In the genomic region with DNA sequence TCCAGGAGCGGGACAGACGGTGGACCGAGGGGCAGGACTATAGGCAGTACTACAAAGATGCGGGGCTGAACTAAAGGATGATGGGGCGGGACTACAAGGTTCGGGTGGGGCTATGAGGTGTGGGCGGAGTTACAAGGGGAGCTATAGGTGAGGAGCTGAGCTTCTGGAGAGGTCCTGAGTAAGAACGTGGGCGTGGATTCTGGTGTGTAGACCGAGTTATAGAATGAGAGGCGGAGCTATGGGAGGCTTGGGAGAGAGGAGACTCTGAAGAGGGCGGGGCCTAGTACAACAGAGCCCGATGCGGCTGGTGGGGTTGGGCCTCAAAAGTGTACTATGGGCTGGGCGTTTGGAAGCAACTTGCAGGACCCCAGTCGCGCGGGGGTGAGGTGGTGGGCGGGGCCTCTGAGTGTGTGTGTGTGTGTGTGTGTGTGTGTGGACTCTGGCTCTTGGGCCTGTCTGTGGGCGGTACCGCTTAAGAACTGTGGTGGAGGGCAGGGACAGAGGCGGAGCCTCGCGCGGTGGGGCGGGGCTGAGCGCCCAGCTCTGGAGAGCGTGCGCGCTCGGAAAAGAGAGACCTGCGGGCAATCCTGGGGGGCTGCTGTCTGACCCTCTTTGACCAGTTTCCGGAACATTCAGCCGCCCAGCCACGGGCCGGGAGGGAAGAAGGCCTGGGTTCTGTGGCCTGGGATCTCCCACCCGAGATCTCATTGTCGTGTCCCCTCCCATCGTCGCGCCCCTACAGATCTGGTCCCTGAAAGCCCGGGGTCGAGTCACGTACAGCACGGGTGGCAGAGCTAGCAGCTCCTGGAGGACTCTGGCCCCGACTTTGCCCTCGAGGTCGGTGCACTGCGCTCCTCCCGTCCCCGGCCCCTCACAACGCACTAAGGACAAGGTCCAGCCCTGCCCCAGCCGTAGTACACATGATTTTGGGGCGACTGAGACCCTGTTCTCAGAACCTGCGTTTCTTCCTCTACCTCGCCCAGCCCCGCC, we compare ENCODE assay signal across 8 mouse cellular contexts. TPM values are rescaled to one million over a fixed set of nuclear protein-coding genes. Genes with fewer than 3 reads are reported as not detected.
DNase-seq lines count a peak whose midpoint lies in the region; ATAC-seq lines count a peak whose summit lies in the region.

No protein-coding gene starts in this region.

- peak overlapping the region; percentile 77 for H3K4me2 ChIP-seq in hindbrain, embryonic 16.5 days (ENCODE audit: low read length)

- DNase-seq in WW6 (ENCODE audit: low read depth, low spot score): peak; percentile 95
- peak; percentile 67 to 79 for DNase-seq in cerebellum, postnatal 36 days
- DNase-seq in frontal cortex, postnatal 36 days (ENCODE audit: low spot score in 2 of 2): peak; percentile 88
- peak; percentile 79 to 85 for DNase-seq in left cerebral cortex, adult 18-20 months (ENCODE audit: low spot score in 2 of 2)
- DNase-seq in right cerebral cortex, adult 2 months (ENCODE audit: low spot score in 2 of 2): peak; percentile 89
- DNase-seq in urinary bladder, postnatal 36 days (ENCODE audit: low spot score in 2 of 2): peak; percentile 87 to 90

- peak overlapping the region; percentile 63 for H3K4me3 ChIP-seq in hindbrain, embryonic 16.5 days (ENCODE audit: low read length)
- peak overlapping the region; percentile 32 for H3K4me3 ChIP-seq in macrophage (ENCODE audit: inconsistent target)

- ATAC-seq in hindbrain, embryonic 16.5 days: peak; percentile 88

- peaks cover 44% of the 10 kb centered on the region for H3K79me2 ChIP-seq in macrophage (ENCODE audit: inconsistent target)

- peak overlapping the region; percentile 84 for H3K9ac ChIP-seq in hindbrain, embryonic 16.5 days (ENCODE audit: low read depth, low read length)

- under 1% methylated on average over 56 of the region's 57 CpGs for WGBS in hindbrain, embryonic 16.5 days
- WGBS in macrophage (ENCODE audit: missing documents): 4% methylated on average over 54 of the region's 57 CpGs

- H3K27me3 ChIP-seq in hindbrain, embryonic 16.5 days (replicated peaks; ENCODE audit: control insufficient read depth, insufficient read depth, low read length): peaks cover 13% of the 10 kb centered on the region

- no peaks in the 10 kb centered on the region for H3K36me3 ChIP-seq in hindbrain, embryonic 16.5 days (ENCODE audit: control insufficient read depth, insufficient read depth, low read length)
- no peaks in the 10 kb centered on the region for H3K36me3 ChIP-seq in macrophage (ENCODE audit: inconsistent target)

- H3K9me3 ChIP-seq in hindbrain, embryonic 16.5 days (ENCODE audit: control insufficient read depth, low read length): no peaks in the 10 kb centered on the region

- H3K4me1 ChIP-seq in hindbrain, embryonic 16.5 days (ENCODE audit: control insufficient read depth, insufficient read depth, low read depth, low read length): peaks cover 23% of the 10 kb centered on the region

- H3K27ac ChIP-seq in hindbrain, embryonic 16.5 days (ENCODE audit: low read depth, low read length): peak overlapping the region; percentile 70
- peak overlapping the region; percentile 27; the same call in 1 of the 2 replicates for H3K27ac ChIP-seq in macrophage

RNA-seq across cellular contexts. Expression of gene Mast3, which starts 7.5 kb away (rescaled TPM):
- 21.9 and 23.9 TPM in 2 replicates for polyA plus RNA-seq in hindbrain, embryonic 16.5 days (2015; fragmentation: Nextera tagmentation; extraction: Ambion mirVana)
- 100 to 1,000 TPM; 317 to 334 TPM for total RNA-seq in left cerebral cortex, adult 18-20 months (2021)
- total RNA-seq in macrophage (2018; cell fraction: chromatin; rRNA removed): 100 to 1,000 TPM in 18 of 26 experiments, 10 to 100 TPM in 8; 21.9 to 301 (median 190) TPM
- 10 to 100 TPM; 19.1 to 88.9 (median 67.2) TPM for total RNA-seq in macrophage (2018; cell fraction: cytosol; rRNA removed)
- total RNA-seq in macrophage (2018; cell fraction: nucleus; rRNA removed): 100 to 1,000 TPM in 16 of 26 experiments, 10 to 100 TPM in 10; 21.5 to 225 (median 122) TPM
- polyA plus RNA-seq in macrophage (2018): 40.6 to 60.5 TPM (median 46.5 TPM) in 3 replicates

RNA-seq across cellular contexts. Expression of gene Il12rb1, which starts 10.9 kb away (rescaled TPM):
- polyA plus RNA-seq in hindbrain, embryonic 16.5 days (2015; fragmentation: Nextera tagmentation; extraction: Ambion mirVana): 0.11 and 0.14 TPM in 2 replicates
- total RNA-seq in left cerebral cortex, adult 18-20 months (2021): under 1 TPM; 0.63 to 0.77 TPM
- 100 to 1,000 TPM in 1 of 26 experiments, 10 to 100 TPM in 10, 1 to 10 TPM in 12, under 1 TPM in 3; 0.47 to 109 (median 5.8) TPM for total RNA-seq in macrophage (2018; cell fraction: chromatin; rRNA removed)
- 10 to 100 TPM in 13 of 26 experiments, 1 to 10 TPM in 13; 1.1 to 78.6 (median 14.7) TPM for total RNA-seq in macrophage (2018; cell fraction: cytosol; rRNA removed)
- 100 to 1,000 TPM in 9 of 26 experiments, 10 to 100 TPM in 6, 1 to 10 TPM in 11; 3.4 to 198 (median 28.8) TPM for total RNA-seq in macrophage (2018; cell fraction: nucleus; rRNA removed)
- polyA plus RNA-seq in macrophage (2018): 1.4 to 7.6 TPM (median 1.6 TPM) in 3 replicates

RNA-seq across cellular contexts. Expression of gene Pik3r2, which starts 20.9 kb away (rescaled TPM):
- 115 and 118 TPM in 2 replicates for polyA plus RNA-seq in hindbrain, embryonic 16.5 days (2015; fragmentation: Nextera tagmentation; extraction: Ambion mirVana)
- 100 to 1,000 TPM; 150 to 153 TPM for total RNA-seq in left cerebral cortex, adult 18-20 months (2021)
- 10 to 100 TPM in 15 of 26 experiments, 1 to 10 TPM in 11; 2.0 to 45.1 (median 11.1) TPM for total RNA-seq in macrophage (2018; cell fraction: chromatin; rRNA removed)
- 10 to 100 TPM; 14.9 to 33.2 (median 21.8) TPM for total RNA-seq in macrophage (2018; cell fraction: cytosol; rRNA removed)
- 10 to 100 TPM in 16 of 26 experiments, 1 to 10 TPM in 10; 2.9 to 36.2 (median 12.5) TPM for total RNA-seq in macrophage (2018; cell fraction: nucleus; rRNA removed)
- polyA plus RNA-seq in macrophage (2018): 23.2 to 26.1 TPM (median 23.3 TPM) in 3 replicates

RNA-seq across cellular contexts. Expression of gene Mpv17l2, which starts 36.6 kb away (rescaled TPM):
- 48.6 and 49.9 TPM in 2 replicates for polyA plus RNA-seq in hindbrain, embryonic 16.5 days (2015; fragmentation: Nextera tagmentation; extraction: Ambion mirVana)
- 10 to 100 TPM; 31.3 to 31.4 TPM for total RNA-seq in left cerebral cortex, adult 18-20 months (2021)
- total RNA-seq in macrophage (2018; cell fraction: chromatin; rRNA removed): 10 to 100 TPM in 9 of 26 experiments, 1 to 10 TPM in 13, not detected in 4; 1.0 to 18.7 (median 8.1) TPM
- 10 to 100 TPM; 21.2 to 51.6 (median 33.0) TPM for total RNA-seq in macrophage (2018; cell fraction: cytosol; rRNA removed)
- 10 to 100 TPM in 17 of 26 experiments, 1 to 10 TPM in 9; 2.6 to 29.3 (median 14.0) TPM for total RNA-seq in macrophage (2018; cell fraction: nucleus; rRNA removed)
- polyA plus RNA-seq in macrophage (2018): 26.0 to 40.2 TPM (median 29.3 TPM) in 3 replicates

RNA-seq across cellular contexts. Expression of gene Arrdc2, which starts 42.1 kb away (rescaled TPM):
- 6.8 and 7.9 TPM in 2 replicates for polyA plus RNA-seq in hindbrain, embryonic 16.5 days (2015; fragmentation: Nextera tagmentation; extraction: Ambion mirVana)
- 10 to 100 TPM; 12.0 to 13.3 TPM for total RNA-seq in left cerebral cortex, adult 18-20 months (2021)
- 100 to 1,000 TPM in 2 of 26 experiments, 10 to 100 TPM in 24; 15.4 to 123 (median 72.6) TPM for total RNA-seq in macrophage (2018; cell fraction: chromatin; rRNA removed)
- 10 to 100 TPM in 15 of 26 experiments, 1 to 10 TPM in 11; 2.6 to 19.5 (median 12.0) TPM for total RNA-seq in macrophage (2018; cell fraction: cytosol; rRNA removed)
- 10 to 100 TPM; 10.7 to 98.5 (median 44.3) TPM for total RNA-seq in macrophage (2018; cell fraction: nucleus; rRNA removed)
- 8.1 to 21.9 TPM (median 12.1 TPM) in 3 replicates for polyA plus RNA-seq in macrophage (2018)

Comparison
In these comparisons a context has a peak if more than half of its experiments do, and no peak if none do; other contexts are left out.
1. Peak in every context shown above with its lines: DNase-seq, ATAC-seq, H3K4me3 ChIP-seq and H3K27ac ChIP-seq.